Mouse (Mus musculus): ENCODE measurements around the gene Mup19. TPM values are rescaled to one million over a fixed set of nuclear protein-coding genes. Genes with fewer than 3 reads are reported as not detected.
"Not testable (repeated sequence)": the region's sequence is repeated elsewhere in the genome, so short reads cannot be mapped to it uniquely, and the experiment has no call there.

Gene Mup19
- polyA plus RNA-seq (2015; fragmentation: Nextera tagmentation; extraction: Ambion mirVana): not detected in 2 replicates

- whole genome bisulfite sequencing: 89% methylated on average over 1 of the region's 5 CpGs
- not testable (repeated sequence) for H3K4me3 ChIP-seq; H3K36me3 ChIP-seq; H3K27ac ChIP-seq (replicated peaks); H3K9ac ChIP-seq; H3K9me3 ChIP-seq; H3K4me2 ChIP-seq; H3K27me3 ChIP-seq; ATAC-seq (ENCODE audit: low read depth); H3K4me1 ChIP-seq (replicated peaks)
Observed at GRCm38 (mm10) chr4:61782169-61782568, at the start of gene Mup19. TSS of gene Mup19 (minus strand) at chr4:61782269.

GRCm38 (mm10) chr4:61829211-61829610 is 47.1 kb upstream of the Mup19 start:
- 76% methylated on average over 4 of the region's 4 CpGs for WGBS
- H3K9me3 ChIP-seq: peaks cover 7% of the 10 kb centered on the region; the same call in 1 of the 2 replicates
- H3K9ac ChIP-seq: no peak overlapping the region
- no peaks in the 10 kb centered on the region for H3K4me1 ChIP-seq (replicated peaks)
- no peak overlapping the region for H3K4me2 ChIP-seq
- no peak overlapping the region for H3K4me3 ChIP-seq
- no peaks in the 10 kb centered on the region for H3K36me3 ChIP-seq
- ATAC-seq (ENCODE audit: low read depth): no peak
- no peaks in the 10 kb centered on the region for H3K27me3 ChIP-seq
- no peak overlapping the region for H3K27ac ChIP-seq (replicated peaks)

DNA sequence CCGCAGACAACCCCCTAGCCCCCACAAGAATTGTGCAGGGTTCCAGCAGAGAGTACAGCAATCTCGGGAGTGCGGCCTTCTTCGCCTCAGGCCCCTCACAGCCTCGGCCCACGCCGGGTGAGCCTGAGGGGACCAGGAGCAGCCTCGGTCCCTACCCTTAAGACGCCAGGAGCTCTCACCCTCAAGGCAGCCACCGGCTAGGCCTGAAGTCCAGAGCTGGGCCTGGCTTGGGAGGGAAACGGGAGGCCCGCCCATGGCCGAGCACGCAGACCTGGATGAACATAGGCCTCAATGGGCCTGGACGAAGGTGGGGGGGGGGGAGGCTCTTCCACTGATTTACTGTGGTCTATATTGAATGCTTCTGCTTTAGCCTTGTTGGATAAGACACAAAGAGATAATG is 41.1 kb upstream of the Mup19 start:
- no peaks in the 10 kb centered on the region for H3K27me3 ChIP-seq
- H3K9me3 ChIP-seq: peaks cover 26% of the 10 kb centered on the region
- no peak overlapping the region for H3K4me2 ChIP-seq
- 87% methylated on average over 15 of the region's 15 CpGs for WGBS
- H3K4me1 ChIP-seq (replicated peaks): no peaks in the 10 kb centered on the region
- no peak for ATAC-seq (ENCODE audit: low read depth)
- H3K9ac ChIP-seq: no peak overlapping the region
- no peak overlapping the region for H3K4me3 ChIP-seq
- no peak overlapping the region for H3K27ac ChIP-seq (replicated peaks)
- H3K36me3 ChIP-seq: no peaks in the 10 kb centered on the region

- ATAC-seq (ENCODE audit: low read depth); H3K4me2 ChIP-seq; H3K36me3 ChIP-seq; H3K9ac ChIP-seq; H3K4me1 ChIP-seq (replicated peaks); H3K4me3 ChIP-seq; H3K27ac ChIP-seq (replicated peaks); H3K27me3 ChIP-seq: not testable (repeated sequence)
- WGBS: 77% methylated on average over 9 of the region's 9 CpGs
- H3K9me3 ChIP-seq: peaks cover 26% of the 10 kb centered on the region
Observed at GRCm38 (mm10) chr4:61822541-61822940, 40.5 kb upstream of the Mup19 start.

- H3K4me3 ChIP-seq: no peak overlapping the region
- no peak overlapping the region for H3K9ac ChIP-seq
- WGBS: 88% methylated on average over 2 of the region's 2 CpGs
- peaks cover 6% of the 10 kb centered on the region; the same call in 1 of the 2 replicates for H3K9me3 ChIP-seq
- H3K27ac ChIP-seq (replicated peaks): no peak overlapping the region
- H3K4me1 ChIP-seq (replicated peaks): no peaks in the 10 kb centered on the region
- H3K4me2 ChIP-seq: no peak overlapping the region
- no peaks in the 10 kb centered on the region for H3K27me3 ChIP-seq
- no peak for ATAC-seq (ENCODE audit: low read depth)
- no peaks in the 10 kb centered on the region for H3K36me3 ChIP-seq
Observed at GRCm38 (mm10) chr4:61815602-61816001, 33.5 kb upstream of the Mup19 start.

DNA sequence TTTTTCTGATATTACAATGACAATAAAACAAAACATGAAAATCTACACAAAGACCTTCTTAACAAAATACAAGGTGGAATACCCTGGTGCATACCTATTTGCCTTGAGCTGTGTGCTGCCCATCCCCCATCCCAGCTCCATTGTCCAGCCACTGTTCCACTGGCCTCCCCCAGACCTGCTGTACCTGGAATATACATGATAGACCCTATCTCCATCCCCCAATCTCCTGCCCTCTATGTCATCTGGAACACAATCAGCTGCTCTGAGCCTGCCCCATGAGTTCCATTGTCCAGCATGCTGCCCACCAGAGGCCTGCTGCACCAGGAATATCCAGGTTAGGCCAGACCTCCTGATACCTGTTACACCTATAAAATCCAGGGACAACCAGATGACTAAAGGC is 31.4 kb upstream of the Mup19 start:
- Histone ChIP-seq H3K27ac (replicated peaks) (no peak overlapping the region), H3K9me3 (peaks cover 3% of the 10 kb centered on the region; the same call in 1 of the 2 replicates), H3K9ac (no peak overlapping the region), H3K36me3 (no peaks in the 10 kb centered on the region), H3K4me1 (replicated peaks) (no peaks in the 10 kb centered on the region), H3K27me3 (no peaks in the 10 kb centered on the region), H3K4me2 (no peak overlapping the region), H3K4me3 (no peak overlapping the region)
- no peak for ATAC-seq (ENCODE audit: low read depth)

DNA sequence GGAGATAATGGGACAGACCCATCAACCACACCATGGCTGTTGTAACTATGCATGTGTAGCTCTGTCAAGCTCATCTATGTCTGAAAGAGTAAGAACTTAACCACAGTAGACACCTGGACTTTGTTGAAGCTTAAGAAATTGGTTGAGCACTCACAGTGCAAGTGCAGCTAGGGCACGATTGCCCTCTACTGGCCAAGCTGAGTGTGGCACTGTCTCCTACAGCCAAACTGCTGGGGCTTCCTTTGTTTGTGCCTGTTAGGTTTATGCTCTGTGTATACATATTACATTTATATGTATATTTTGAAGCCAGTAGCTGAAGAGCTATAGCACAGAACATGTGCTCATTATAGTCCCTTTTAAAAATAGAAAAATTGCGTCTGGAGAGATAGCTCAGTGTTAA is 29.1 kb upstream of the Mup19 start:
- not testable (repeated sequence) for H3K4me2 ChIP-seq; H3K27me3 ChIP-seq; ATAC-seq (ENCODE audit: low read depth); H3K4me1 ChIP-seq (replicated peaks); H3K27ac ChIP-seq (replicated peaks); H3K9ac ChIP-seq; H3K9me3 ChIP-seq; H3K4me3 ChIP-seq; H3K36me3 ChIP-seq
- WGBS: 24% methylated on average over 2 of the region's 2 CpGs

DNA sequence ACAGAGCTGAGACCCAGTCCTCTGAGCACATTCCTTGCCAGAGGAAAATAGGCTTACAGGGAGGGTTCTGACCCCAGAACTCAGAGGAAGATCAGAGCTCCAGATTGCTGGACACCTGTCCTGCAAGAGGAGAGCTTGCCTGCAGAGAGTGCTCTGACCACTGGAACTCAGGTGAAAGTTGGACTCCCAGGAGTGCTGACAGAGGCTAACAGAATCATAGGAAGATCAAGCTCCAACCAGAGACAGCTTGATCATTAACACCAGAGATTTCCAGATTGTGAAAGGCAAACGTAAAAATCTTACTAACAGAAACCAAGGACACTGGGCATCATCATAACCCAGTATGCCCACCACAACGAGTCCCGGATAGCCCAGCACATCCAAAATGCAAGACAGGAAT is 26.9 kb upstream of the Mup19 start:
- H3K4me3 ChIP-seq; H3K4me2 ChIP-seq; H3K27ac ChIP-seq (replicated peaks); ATAC-seq (ENCODE audit: low read depth); H3K9me3 ChIP-seq; H3K36me3 ChIP-seq; H3K9ac ChIP-seq; H3K27me3 ChIP-seq; H3K4me1 ChIP-seq (replicated peaks): not testable (repeated sequence)
- WGBS: 90% methylated on average over 3 of the region's 3 CpGs

GRCm38 (mm10) chr4:61789699-61790098 is 7.6 kb upstream of the Mup19 start:
- H3K4me2 ChIP-seq; H3K27ac ChIP-seq (replicated peaks); H3K9me3 ChIP-seq; H3K9ac ChIP-seq; H3K4me1 ChIP-seq (replicated peaks); ATAC-seq (ENCODE audit: low read depth); H3K4me3 ChIP-seq; H3K36me3 ChIP-seq; H3K27me3 ChIP-seq: not testable (repeated sequence)
- WGBS: 96% methylated on average over 1 of the region's 1 CpGs

DNA sequence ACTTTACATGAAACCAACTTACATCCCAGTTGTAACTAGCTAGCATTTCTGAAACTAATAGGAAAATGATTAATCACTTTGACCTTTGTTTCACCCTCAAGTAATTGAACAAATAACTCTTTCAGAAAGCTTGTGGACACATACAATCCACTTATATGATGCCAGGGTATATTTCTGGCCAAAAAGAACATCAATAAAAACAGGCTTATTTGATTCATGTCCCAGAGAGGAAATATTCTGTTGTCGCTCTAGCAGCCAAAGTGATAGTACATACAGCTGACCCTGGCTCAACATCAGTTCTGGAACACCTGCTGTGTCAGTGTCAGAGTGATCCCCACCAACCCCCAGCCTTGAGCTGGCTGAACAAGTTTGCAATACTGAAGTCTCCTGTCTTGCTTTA is 2.2 kb upstream of the Mup19 start:
- H3K4me3 ChIP-seq; H3K4me1 ChIP-seq (replicated peaks); H3K36me3 ChIP-seq; ATAC-seq (ENCODE audit: low read depth); H3K9ac ChIP-seq; H3K27me3 ChIP-seq; H3K9me3 ChIP-seq; H3K4me2 ChIP-seq; H3K27ac ChIP-seq (replicated peaks): not testable (repeated sequence)
- WGBS: 89% methylated on average over 1 of the region's 1 CpGs

Other genes starting within 250 kb of the Mup19 start
- gene Mup17, start 186.4 kb downstream of the Mup19 start, polyA plus RNA-seq (2015; fragmentation: Nextera tagmentation; extraction: Ambion mirVana): not detected in 2 replicates
- gene Mup18, start 108.1 kb downstream of the Mup19 start, polyA plus RNA-seq (2015; fragmentation: Nextera tagmentation; extraction: Ambion mirVana): not detected in 2 replicates
- gene Mup5, start 53.0 kb upstream of the Mup19 start, polyA plus RNA-seq (2015; fragmentation: Nextera tagmentation; extraction: Ambion mirVana): not detected in 2 replicates

Data from neural tube, embryonic 13.5 days (tissue).